Mouse (Mus musculus) heart, adult 2 months (tissue): Measurements from ENCODE around the gene Cd3d.
"Not testable (repeated sequence)": the region's sequence is repeated elsewhere in the genome, so short reads cannot be mapped to it uniquely, and the experiment has no call there.

ENCODE experiments used
- CTCF ChIP-seq: fragments of 200-600 bp; IDR thresholded peaks from 2 replicates; pipeline ENCODE4 v1.8.1; 2022; ENCODE audit warnings: antibody characterized with exemption, mild to moderate bottlenecking, moderate library complexity
- EP300 ChIP-seq: fragments of 200-500 bp; IDR thresholded peaks from 2 replicates; pipeline ENCODE4 v1.6.1; 2011; ENCODE audit warnings: low read depth, low read length, control low read depth; ENCODE audit not compliant: insufficient read depth
- POLR2A ChIP-seq: fragments of 200-500 bp; IDR thresholded peaks from 2 replicates; pipeline ENCODE4 v1.6.1; 2011; ENCODE audit warnings: mild to moderate bottlenecking, low read depth, low read length, control low read depth; ENCODE audit not compliant: insufficient read depth

- not testable (repeated sequence) for TF ChIP-seq POLR2A, CTCF, EP300
Measured at GRCm38 (mm10) chr9:44967763-44968162, 13.8 kb upstream of the Cd3d start.
